Mouse (Mus musculus) CD4-positive, CD25-positive, alpha-beta regulatory T cell, adult 4 months (primary cell): ENCODE results near the gene Zc3h10. TPM values are rescaled to one million over a fixed set of nuclear protein-coding genes. Genes with fewer than 3 reads are reported as not detected.
"Not testable (repeated sequence)": the region's sequence is repeated elsewhere in the genome, so short reads cannot be mapped to it uniquely, and the experiment has no call there.

Experiments
- ATAC-seq: one replicate; pipeline ENCODE4 v1.8.0; 2017
- polyA plus RNA-seq, 2 experiments: library from polyadenylated mRNA; unstranded; fragments of 100-300 nt; shearing (Covaris generic); gene quantifications; one replicate each; pipeline ENCODE4 v1.2.1; 2017

Gene Zc3h10
- polyA plus RNA-seq, 2 experiments from 2014 or later, result 9.2 to 11.8 TPM

- ATAC-seq, result no peak
Measured at GRCm38 (mm10) chr10:128495270-128495669, 52.3 kb downstream of the Zc3h10 start.

- ATAC-seq, result no peak
Measured at GRCm38 (mm10) chr10:128494667-128495245, 52.8 kb downstream of the Zc3h10 start.

GRCm38 (mm10) chr10:128493695-128494666, 53.6 kb downstream of the Zc3h10 start, which contains the start of gene Myl6:
Gene Myl6 (minus strand): TSS chr10:128494145.
- peak; percentile 84 for ATAC-seq

- no peak for ATAC-seq
Measured at GRCm38 (mm10) chr10:128493319-128493694, 54.3 kb downstream of the Zc3h10 start.

- ATAC-seq, result peak; percentile 17
Measured at GRCm38 (mm10) chr10:128492633-128493311, 54.8 kb downstream of the Zc3h10 start.

DNA sequence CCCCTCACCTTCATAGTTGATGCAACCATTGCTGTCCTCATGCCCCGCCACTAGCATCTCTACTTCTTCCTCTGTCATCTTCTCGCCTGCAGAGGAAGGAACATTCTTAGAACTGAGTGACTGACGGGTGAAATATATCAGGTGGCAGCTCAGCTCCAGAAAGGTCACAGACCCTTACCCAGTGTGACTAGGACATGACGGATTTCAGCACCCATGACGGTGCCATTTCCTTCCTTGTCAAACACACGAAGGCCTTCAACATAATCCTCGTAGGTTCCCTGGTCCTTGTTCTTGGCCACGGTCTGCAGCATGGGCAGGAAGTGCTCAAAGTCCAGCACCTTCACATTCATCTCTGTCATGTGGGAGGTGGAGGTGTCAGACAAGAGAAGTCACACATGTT, 55.5 kb downstream of the Zc3h10 start:
- not testable (repeated sequence) for ATAC-seq

Other genes with a start within 250 kb of the Zc3h10 start
- not detected for gene Il23a, start 249.0 kb downstream of the Zc3h10 start, polyA plus RNA-seq
- gene Pan2, start 244.4 kb downstream of the Zc3h10 start, polyA plus RNA-seq, result 10 to 100 TPM; 24.4 to 48.3 TPM
- 100 to 1,000 TPM; 116 to 120 TPM for gene Cnpy2, start 225.3 kb downstream of the Zc3h10 start, polyA plus RNA-seq
- 100 to 1,000 TPM; 124 to 182 TPM for gene Cs, start 210.0 kb downstream of the Zc3h10 start, polyA plus RNA-seq
- 10 to 100 TPM; 14.5 to 15.7 TPM for gene Coq10a, start 178.8 kb downstream of the Zc3h10 start, polyA plus RNA-seq
- gene Ankrd52, start 170.7 kb downstream of the Zc3h10 start, polyA plus RNA-seq, result 1 to 10 TPM; 2.3 to 3.3 TPM
- gene Slc39a5, start 146.5 kb downstream of the Zc3h10 start, polyA plus RNA-seq, result not detected
- 10 to 100 TPM; 63.3 to 77.5 TPM for gene Nabp2, start 136.3 kb downstream of the Zc3h10 start, polyA plus RNA-seq
- 10 to 100 TPM; 28.7 to 51.8 TPM for gene Rnf41, start 136.1 kb downstream of the Zc3h10 start, polyA plus RNA-seq
- 10 to 100 TPM; 45.7 to 62.7 TPM for gene Smarcc2, start 88.5 kb downstream of the Zc3h10 start, polyA plus RNA-seq
- gene Myl6, start 53.6 kb downstream of the Zc3h10 start, polyA plus RNA-seq, result 100 to 1,000 TPM; 937 to 954 TPM
- 1 to 10 TPM; 4.3 to 5.4 TPM for gene Myl6b, start 49.1 kb downstream of the Zc3h10 start, polyA plus RNA-seq
- 10 to 100 TPM; 68.4 to 84.4 TPM for gene Esyt1, start 21.9 kb downstream of the Zc3h10 start, polyA plus RNA-seq
- 1,000 to 10,000 TPM; 4,848 to 7,095 TPM for gene Rpl41, start 1.5 kb upstream of the Zc3h10 start, polyA plus RNA-seq
- gene Pa2g4, start 18.2 kb upstream of the Zc3h10 start, polyA plus RNA-seq, result 100 to 1,000 TPM; 114 to 117 TPM
- gene Erbb3, start 41.9 kb upstream of the Zc3h10 start, polyA plus RNA-seq, result 1 to 10 TPM; 6.6 to 9.3 TPM
- 1,000 to 10,000 TPM; 1,420 to 1,755 TPM for gene Rps26, start 79.0 kb upstream of the Zc3h10 start, polyA plus RNA-seq
- 100 to 1,000 TPM; 102 to 158 TPM for gene Ikzf4, start 98.2 kb upstream of the Zc3h10 start, polyA plus RNA-seq
- 10 to 100 TPM; 25.7 to 44.3 TPM for gene Suox, start 126.3 kb upstream of the Zc3h10 start, polyA plus RNA-seq
- gene Rab5b, start 148.5 kb upstream of the Zc3h10 start, polyA plus RNA-seq, result 100 to 1,000 TPM in 1 of 2 experiments, 10 to 100 TPM in 1; 69.1 to 111 TPM
- gene Pmel, start 156.4 kb upstream of the Zc3h10 start, polyA plus RNA-seq, result 1 to 10 TPM; 4.8 TPM
- 10 to 100 TPM; 19.7 to 23.2 TPM for gene Cdk2, start 157.3 kb upstream of the Zc3h10 start, polyA plus RNA-seq
- 100 to 1,000 TPM; 322 to 370 TPM for gene Dgka, start 197.1 kb upstream of the Zc3h10 start, polyA plus RNA-seq
- 10 to 100 TPM; 58.0 to 86.6 TPM for gene Pym1, start 200.1 kb upstream of the Zc3h10 start, polyA plus RNA-seq
- under 1 TPM in 1 of 2 experiments, not detected in 1; 0.27 TPM for gene Mmp19, start 243.1 kb upstream of the Zc3h10 start, polyA plus RNA-seq